Mouse (Mus musculus) brain, embryonic 18.5 days (tissue): ENCODE results near the gene Mydgf.

Source experiments
- DNase-seq: peaks from one replicate; pipeline ENCODE4 v3.0.0-alpha.2; 2012; ENCODE audit warnings: low read depth, low spot score

Mydgf gene

DNA sequence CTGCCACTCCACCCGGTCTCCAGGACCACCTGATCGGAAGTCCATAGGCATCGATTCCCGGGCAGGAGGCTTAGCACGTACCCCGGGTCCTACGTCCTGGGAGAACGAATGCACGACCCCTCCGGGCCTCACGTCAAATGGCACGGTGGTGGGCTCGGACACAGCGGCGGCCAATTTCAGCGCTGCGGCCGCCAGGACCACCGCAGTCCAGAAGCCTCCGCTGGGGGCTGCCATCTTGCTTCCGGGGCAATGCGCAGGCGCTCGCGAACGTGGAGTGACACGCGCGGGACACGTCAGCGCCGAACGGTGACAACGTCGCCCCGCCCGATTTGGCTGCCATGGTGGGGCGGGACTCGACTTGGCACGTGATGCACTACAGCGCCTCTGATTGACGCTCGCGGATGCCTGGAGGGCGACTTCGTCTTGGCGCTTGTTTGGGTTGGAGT is at the start of gene Mydgf:
Gene Mydgf, minus strand, starts transcription at position 263 of the 446 bp plus-strand sequence.
- DNase-seq: peak; percentile 85

DNA sequence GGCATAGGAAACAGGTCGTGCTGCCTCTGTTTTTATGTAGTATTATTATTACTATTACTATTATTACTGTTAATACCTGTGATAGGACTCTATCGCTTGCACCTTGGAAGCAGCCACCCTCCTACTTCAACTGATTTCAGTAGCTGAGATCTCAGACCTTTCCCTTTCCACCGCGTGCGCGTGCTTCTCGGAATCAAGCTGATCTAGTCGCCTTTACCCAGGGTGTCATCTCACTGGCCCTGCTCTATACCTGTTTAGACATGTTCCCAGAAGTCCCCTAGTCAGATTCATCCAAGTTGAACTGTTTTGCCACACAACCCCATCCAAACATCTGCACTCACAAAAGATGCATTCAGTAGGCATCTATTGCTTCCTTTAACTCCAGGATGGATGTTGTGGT is 49.7 kb upstream of the Mydgf start:
- DNase-seq: no peak

DNA sequence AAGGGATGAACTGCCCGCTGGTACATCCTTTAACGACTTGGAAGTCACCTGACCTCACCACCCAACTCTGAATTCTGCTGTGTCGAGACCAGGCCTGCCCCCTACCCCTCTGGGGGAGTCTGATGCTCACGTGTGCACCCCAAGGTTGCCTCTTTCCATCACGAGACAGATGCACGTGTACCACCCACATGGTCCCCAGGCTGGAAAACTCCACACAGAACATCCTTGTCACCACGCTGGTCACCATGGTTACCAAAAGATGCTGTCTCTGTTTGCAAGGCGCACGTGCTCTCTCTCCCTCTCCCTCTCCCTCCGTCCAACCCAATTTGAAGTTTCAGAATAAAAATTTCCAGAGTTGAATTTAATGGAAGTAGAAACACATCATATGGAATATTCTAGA is 46.2 kb upstream of the Mydgf start:
- DNase-seq: no peak

DNA sequence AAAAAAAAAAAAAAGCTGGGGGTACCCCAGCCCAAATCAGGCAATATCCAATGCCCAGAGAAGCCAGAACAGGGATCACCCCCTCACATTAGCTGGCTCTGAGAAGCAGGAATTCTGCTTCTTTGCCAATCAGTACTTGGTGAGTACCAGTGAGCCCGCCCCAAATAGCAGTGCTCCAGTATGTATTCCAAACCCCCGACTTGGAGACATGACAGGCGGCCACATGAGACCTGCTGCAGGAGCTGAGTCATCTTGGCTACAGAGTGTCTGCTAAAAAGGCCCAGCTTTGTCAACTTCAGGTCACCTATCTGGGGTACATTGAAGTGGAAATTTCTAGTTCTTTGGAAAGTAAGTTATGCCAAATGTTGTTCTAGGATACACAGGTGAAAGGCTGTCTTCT is 42.8 kb upstream of the Mydgf start:
- no peak for DNase-seq

DNA sequence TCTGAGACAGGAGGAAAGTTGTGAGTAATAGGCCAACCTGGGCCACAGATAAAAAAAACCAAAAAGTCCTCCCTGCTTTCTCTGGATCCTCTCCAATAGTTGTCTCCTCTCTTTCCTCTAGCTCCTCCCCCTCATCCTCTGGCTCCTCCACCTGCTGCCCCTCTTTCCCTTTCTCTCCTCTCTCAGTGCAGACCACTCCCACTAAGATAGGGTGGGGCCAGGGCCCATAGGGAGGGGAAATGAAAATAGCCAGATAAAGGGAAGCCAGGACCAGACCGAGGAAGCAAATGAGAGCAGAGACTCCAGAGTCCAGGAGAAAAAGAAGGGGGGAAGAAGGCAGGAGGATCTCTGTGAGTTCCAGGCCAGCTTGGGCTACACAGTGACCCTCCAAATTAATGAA is 41.2 kb upstream of the Mydgf start:
- no peak for DNase-seq

DNA sequence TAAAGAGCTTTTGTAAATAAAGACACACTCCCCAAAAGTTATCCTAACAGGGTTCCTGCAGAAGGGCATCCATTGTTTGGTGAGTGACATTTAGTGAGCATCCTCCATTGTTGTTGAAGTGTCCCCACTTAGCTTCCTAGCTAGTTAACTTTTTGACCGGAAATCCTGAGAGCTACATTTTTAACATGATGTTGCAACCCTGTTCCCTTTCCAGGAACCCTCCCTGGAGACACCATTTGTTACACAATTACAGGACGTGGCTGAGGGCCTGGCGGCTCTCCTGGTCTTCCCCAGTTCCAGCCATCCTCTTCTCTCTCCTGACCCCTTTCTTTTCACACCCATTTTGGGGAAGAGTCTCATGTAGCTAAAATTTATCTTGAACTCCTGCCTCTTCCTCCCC is 36.1 kb upstream of the Mydgf start:
- no peak for DNase-seq

DNA sequence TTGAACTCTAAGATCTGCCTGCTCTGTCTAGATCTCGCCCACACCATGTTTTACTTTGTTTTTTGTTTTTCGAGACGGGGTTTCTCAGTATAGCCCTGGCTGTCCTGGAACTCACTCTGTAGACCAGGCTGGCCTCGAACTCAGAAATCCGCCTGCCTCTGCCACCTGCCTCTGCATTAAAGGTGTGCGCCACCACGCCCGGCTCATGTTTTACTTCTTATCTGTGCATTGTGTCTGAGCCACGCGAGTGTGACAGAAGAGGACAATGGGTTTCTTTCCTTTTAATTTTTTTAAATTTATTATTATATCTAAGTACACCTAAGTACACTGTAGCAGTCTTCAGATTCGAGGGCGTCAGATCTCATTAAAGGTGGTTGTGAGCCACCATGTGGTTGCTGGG is 35.5 kb upstream of the Mydgf start:
- DNase-seq: no peak

DNA sequence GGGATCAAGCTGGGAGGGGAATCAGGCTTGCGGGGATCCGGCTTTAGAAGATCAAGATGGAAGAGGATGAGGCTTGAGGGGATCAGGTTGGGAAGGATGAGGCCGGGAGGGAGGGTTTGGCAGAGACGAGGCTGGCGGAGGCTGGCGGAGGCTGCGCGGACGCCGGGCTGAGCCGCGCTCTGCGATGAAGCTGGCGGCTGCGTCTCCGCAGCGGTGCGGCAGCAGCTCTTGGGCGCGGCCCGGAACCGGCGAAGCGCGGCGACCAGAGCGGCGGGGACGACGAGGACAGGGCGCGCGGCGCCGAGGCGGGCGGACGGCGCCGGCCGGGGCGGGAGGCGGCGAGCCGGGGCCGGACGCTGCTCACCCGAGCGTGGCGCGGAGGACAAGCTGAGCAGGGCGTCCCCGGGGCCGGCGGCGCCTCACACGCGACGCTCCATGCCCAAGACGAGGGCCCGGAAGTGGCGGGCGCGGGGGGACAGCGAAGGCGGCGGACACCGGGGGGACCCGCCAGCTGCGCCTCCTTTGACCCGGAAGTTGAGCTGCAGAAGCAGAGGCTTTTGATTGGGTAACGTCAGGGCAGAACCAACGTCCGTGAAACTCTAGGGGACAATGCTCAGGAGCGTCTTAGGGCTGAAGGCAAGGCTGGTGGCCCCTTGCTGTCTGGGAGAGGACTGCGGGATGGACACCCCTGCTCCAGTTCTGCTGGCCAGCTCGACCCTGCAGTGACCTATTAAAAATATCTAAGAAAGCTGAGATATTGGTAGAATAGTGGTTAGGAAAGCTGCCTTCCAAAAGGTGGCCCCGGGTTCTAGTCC is 34.9 kb upstream of the Mydgf start, which contains the start of gene Dpp9:
Gene Dpp9, minus strand, starts transcription at position 529 of the 815 bp plus-strand sequence.
- DNase-seq: peak; percentile 94

DNA sequence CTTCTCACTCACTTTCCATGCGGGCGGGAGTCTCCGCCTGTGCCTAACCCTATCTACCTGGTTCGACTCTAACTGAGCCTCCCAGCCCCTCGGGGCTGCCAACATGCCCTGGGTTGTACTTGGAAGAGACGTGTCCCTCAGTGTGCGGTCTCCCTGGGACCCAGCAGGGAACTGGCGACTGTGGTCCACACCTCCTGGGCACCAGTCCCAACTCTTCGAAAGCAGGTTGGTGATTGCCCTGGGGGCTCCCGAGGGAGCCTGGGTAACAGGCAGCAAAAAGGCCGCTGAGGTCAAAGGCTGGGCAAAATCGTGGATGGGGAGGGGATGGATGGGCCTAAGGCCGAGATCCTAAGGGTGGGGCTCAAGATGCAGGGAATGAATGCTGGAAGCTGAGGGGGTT is 34.0 kb upstream of the Mydgf start:
- no peak for DNase-seq

DNA sequence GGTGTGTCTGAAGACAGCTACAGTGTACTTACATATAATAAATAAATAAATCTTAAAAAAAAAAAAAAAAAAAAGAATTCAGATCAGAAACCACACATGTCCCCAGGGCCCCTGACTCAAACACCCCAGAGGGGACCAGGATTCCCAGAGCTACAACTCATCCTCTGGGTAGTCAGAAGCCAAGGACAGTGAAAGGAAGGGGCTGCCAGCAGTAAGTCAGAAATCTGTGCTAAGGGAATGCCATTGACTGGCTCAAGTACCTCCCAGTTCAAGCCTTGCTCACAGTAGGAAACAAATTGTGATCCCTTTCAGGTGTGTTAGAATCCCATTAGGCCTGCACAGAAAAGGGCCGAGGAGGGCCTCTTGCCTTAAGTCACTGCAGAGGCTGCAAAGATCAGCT is 30.5 kb upstream of the Mydgf start:
- no peak for DNase-seq

DNA sequence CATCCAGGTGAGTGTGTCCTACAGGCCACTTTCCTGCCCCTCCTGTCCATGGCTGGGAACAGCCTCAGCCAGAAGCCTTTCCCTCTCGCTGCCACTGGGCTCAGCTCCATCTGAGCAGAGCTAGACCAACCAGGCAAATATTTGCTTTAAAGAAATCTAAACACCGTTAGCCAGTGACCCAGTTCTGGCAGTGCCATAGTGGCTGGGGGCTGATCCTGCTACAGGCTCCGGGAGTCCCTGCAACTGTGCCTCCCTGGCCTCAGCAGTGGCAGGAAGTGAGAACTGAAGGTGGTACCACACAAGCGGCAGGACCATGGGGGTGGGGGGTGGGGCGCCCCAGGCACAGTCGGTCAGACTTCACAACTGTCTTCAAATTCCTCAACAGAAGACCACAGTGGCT is 29.0 kb upstream of the Mydgf start:
- DNase-seq: no peak

DNA sequence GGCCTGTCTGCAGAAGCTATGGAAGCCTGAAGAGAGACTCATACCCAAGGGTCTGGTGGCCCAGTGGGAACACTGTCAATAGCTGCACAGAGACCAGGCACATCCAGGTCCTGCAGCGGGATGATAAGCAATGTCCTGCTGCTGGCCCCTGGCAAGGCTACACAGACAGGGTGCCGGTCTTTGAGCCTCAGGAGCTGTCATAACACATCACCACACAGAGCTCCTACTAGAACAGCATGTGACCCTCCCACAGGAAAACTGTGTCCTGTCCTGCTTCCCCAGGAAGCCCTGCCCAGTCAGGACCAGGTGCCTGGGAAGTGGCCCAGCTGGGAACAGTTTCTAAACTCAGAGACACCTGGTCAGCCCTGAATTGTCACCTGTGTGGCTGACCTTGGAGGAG is 27.4 kb upstream of the Mydgf start:
- DNase-seq: no peak

DNA sequence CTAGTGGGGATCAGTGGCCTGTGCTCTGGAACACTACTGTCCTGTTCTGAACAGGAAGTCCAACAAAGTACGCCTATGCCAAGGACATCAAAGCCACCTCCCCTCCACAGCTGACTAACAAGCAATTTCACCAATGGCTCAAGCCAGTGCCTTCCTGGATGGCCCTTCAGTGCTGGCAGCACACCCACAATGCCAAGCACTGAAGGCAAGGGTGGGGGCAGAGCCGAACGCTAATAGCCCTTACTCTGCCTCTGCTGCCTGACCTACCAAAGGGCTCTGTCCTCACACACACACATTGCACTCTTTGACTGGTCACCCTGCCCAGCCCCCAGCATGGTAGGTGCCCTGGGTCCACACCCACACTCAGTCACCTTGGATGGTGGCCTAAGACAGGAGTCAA is 25.1 kb upstream of the Mydgf start:
- no peak for DNase-seq

DNA sequence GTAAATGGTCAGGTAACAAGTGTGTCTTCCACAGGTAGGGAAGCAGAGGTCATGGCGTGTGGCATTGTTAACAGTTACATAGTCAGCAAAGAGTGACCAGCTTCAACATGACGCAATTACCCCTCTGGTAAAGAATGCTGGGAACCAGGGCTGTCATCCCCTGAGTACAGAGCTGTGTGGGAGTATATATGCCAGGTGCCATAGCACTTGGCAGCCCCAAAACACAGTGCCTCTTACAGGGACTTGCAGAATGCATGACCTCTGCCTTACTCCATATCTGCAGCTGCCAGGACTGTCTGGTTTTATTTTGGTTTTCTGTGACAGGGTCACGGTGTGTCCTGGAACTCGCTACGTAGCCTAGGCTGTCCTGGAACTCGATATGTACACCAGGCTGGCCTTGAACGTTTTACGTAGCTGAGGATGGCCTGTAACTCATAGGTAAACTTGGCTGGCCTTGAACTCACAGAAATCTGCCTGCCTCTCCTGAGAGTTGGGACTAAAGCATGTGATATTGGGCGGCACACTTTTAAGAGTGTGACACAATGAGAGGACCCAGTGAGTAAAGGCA is 24.3 kb upstream of the Mydgf start:
- no peak for DNase-seq

DNA sequence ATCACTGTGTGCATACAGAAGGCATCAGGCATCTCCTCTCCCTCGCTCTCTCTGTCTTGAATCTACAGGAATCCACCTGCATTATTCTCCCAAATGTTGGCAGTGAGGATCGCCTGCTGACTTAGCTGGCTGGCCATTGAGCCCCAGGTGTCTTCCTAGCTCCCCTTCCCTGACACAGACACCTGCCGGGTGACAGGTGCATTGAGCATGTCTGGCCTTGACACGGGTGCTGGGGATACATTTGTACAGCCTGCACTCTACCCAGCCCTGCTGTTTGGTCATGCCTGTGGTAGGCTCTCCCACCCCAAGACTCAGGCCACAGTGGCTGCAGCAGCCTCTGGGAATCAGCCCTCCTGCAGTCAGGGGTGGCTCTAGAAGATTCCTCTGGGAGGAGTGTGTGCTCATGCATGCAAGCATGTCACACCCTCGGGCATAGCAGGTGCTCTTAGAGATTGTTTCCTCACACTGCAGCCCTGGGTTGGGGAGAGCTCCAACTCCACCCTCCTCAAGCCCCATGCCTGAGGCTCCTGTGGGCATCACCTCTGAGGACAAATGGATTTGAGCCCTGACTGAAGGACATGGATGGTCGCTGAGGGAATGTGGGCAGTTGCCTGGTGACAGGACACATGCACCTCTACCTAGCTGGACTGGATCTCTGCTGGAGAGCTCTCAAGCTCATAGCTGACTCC is 23.4 kb upstream of the Mydgf start:
- DNase-seq: no peak

DNA sequence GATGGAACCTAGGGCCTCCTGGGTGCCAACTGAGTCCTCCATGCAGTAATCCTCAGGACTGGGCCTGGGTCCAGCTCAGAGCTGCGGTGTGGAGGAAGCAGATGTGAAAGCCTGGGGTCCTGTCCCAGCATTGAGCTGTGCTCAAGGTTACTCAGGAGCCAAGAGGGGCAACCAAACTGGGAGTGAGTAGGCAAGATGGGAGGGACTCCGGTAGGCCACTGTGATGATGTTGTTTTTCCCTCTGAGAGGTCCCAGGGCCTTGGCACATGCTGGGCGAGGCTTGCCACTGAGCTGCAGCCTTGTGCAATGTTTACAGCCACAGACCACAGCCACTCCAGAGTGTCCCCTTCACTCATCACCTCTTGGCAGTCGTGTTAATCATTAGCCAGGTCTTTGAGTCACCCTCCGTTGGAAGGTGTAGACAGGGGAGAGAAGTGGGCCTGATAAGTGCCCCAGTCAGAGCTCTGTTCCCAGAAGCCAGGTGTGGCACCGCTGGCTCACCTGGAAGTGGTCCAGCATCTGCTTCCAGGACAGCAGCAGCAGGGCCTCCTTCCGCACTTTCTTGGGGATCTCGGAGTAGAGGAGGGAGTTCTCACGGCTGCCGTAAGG is 22.7 kb upstream of the Mydgf start:
- no peak for DNase-seq

DNA sequence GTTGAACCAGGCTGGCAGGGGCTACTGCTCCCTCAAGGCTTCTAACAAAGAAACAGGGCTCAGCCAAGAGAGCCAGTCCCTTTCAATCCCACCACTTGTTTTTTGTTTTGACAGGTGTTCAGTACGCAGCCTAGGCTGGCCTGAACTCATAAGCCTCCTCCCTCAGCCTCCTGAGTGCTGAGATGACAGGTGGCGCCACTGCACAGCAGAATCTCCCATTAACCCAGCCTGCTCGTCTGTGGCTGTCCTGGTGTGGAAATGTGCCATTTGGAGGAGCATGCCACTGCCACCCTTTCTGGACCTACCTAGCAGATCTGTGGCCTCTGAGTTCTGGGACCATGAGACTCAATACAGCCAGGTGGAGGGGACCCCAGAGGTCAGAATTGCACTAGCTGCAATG is 20.0 kb upstream of the Mydgf start:
- DNase-seq: no peak

DNA sequence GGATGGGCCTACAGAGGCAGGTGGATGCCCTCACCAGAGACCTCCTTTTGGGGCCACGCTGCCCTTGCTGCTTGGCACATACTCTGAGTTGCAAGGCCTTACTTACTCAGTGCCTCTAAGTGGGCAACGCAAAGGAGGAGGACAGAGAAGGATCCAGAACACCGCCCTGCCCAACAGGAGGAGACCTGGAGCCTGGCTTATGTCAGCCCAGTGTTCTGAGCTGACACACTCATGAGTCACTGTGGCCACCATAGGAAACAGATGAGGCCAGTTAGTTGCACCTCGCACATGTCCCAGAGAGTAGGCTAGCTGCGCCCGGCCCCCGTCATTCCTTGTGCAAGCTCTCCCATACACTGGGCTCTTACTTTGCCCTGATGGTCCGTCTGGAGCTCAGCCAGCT is 18.8 kb upstream of the Mydgf start:
- DNase-seq: no peak

DNA sequence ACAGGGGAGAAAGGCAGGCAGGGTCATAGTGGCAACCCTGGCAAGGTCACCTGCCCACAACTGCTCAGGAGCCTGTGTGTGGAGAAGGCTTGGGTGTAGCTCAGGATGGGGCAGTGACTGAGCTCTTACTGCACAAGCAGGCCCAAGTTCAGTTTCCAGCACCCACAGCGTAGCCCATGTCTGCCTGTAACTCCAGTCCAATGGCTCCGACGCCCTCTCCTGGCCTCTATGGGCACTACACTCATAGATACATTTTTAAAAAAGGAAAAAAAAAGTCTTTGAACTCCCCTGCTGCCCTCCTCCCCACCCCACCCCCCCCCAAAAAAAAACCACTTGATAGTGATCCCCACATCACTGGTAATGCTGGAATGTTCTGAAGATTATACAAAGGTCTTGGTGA is 17.9 kb upstream of the Mydgf start:
- DNase-seq: no peak

DNA sequence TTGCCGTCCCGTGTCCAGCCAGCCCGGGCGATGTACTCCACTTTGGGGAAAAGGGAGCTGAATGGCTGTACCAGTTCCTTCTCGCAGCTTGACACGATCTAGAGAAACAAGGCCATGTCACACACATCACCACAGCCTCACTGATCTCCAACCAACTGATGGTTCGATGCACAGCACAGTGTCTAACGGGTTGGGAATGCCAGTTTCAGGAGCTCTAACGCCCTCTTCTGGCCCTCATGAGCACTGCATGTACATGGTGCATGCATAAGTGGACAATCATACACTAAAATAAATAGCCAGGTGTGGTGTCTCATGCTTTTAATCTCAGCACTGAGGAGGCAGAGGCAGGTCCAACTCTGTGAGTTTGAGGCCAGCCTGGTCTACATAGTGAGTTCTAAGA is 16.9 kb upstream of the Mydgf start:
- no peak for DNase-seq

DNA sequence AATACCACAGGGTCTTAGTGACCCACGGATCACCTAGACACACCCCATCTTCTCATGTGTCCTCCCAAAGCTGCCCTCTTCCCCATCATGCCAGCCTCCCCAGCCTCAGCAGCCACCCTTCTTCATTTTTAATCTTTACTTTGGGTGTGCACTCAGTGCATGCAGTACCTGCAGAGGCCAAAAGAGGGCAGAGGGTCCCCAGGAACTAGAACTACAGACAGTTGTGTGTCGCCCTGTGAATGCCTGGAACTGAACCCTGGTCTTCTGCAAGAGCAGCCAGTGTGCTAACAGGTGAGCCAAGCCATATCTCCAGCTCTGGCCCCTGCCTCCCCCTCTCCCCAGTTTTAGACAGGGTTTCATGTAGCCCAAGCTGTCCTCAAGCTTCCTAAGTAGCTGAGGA is 13.1 kb upstream of the Mydgf start:
- no peak for DNase-seq

DNA sequence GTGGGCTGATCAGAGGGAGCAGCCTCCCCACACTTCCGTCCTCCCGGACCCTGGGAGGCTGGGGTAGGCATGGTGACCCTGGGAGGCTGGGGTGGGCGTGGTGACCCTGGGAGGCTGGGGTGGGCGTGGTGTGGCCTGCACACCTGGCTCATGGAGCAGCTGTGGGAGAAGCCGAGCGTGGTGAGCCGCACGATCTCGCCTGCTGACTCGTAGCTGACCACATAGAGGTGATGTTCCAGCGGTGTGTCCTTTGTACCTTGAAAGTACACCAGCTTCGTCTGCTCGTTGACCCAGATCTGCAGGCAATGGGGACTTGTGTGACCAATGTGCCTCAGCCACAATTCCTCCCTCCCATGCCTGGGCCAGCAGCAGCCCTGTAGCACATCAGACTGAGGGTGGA is 11.0 kb upstream of the Mydgf start:
- DNase-seq: no peak
